Mouse (Mus musculus) lung, postnatal 10 days (tissue): Measurements from ENCODE around the gene Olfr1012.
"Not testable (repeated sequence)": the region's sequence is repeated elsewhere in the genome, so short reads cannot be mapped to it uniquely, and the experiment has no call there.

ENCODE experiments used
- DNase-seq: peaks from one replicate; pipeline ENCODE4 v3.0.0; 2021

The Olfr1012 gene

GRCm38 (mm10) chr2:85762666-85763065 lies at the start of gene Olfr1012:
Gene Olfr1012 (minus strand): TSS chr2:85762766.
- DNase-seq: no peak

- no peak for DNase-seq
Observed at GRCm38 (mm10) chr2:85804501-85804900, 41.9 kb upstream of the Olfr1012 start.

GRCm38 (mm10) chr2:85802444-85802843 lies 39.9 kb upstream of the Olfr1012 start, which contains the start of gene Olfr1016:
Gene Olfr1016 (minus strand): TSS chr2:85802544.
- DNase-seq: no peak

- no peak for DNase-seq
Observed at GRCm38 (mm10) chr2:85792331-85792730, 29.8 kb upstream of the Olfr1012 start.

GRCm38 (mm10) chr2:85781717-85782116 lies 19.2 kb upstream of the Olfr1012 start, which contains the start of gene Olfr1015:
Gene Olfr1015 (plus strand): TSS chr2:85782017.
- DNase-seq: no peak

DNA sequence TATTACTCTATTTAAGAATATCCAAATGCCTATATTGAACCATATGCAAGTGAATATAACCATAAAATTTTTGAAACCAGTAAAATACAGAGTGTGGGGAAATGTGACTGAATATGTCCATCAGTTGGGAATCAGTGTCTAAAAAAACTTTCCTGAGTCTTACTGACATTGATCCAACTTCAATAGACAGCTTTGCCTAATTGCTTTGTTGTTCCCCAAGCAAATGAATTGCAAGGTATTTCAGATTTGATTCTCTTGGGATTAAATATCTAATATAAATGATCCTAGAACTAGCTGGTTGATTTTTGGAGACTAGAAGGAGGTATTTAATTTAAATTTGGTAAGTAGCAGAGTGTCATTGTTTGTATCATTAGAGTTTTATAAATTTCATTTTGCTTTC lies 9.8 kb upstream of the Olfr1012 start, which contains the start of gene Olfr1014:
Olfr1014 (plus strand) TSS at position 301 of the 400 bp plus-strand sequence.
- DNase-seq: no peak

GRCm38 (mm10) chr2:85766798-85767197 lies 4.2 kb upstream of the Olfr1012 start, which contains the start of gene Olfr1013:
Gene Olfr1013 (plus strand): TSS chr2:85767098.
- no peak for DNase-seq

DNA sequence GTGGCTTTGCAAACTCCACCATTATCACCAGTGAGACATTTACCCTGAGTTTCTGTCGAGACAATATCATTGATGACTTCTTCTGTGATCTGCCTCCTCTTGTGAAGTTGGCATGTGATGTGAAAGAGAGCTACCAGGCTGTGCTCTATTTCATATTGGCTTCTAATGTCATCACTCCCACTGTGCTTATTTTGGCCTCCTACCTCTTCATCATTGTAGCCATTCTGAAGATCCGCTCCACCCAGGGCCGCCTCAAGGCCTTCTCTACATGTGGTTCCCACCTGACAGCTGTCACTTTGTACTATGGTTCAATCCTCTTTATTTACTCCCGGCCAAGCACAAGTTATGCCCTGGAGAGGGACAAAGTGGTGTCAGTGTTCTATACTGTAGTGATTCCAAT lies 8.7 kb downstream of the Olfr1012 start:
- DNase-seq: no peak

GRCm38 (mm10) chr2:85725793-85726192 lies 36.8 kb downstream of the Olfr1012 start:
- peak; percentile 5 for DNase-seq

- no peak for DNase-seq
Observed at GRCm38 (mm10) chr2:85715119-85715518, 47.4 kb downstream of the Olfr1012 start, which contains the start of gene Olfr1009. Gene Olfr1009 (plus strand): TSS chr2:85715419.

GRCm38 (mm10) chr2:85711159-85711558 lies 51.4 kb downstream of the Olfr1012 start:
- DNase-seq: no peak

GRCm38 (mm10) chr2:85710680-85711079 lies 51.9 kb downstream of the Olfr1012 start:
- not testable (repeated sequence) for DNase-seq
